Mouse (Mus musculus) small intestine, adult 2 months (tissue): Measurements from ENCODE around the gene Zfp729b.

Source experiments
- CTCF ChIP-seq: fragments of 200-500 bp; IDR thresholded peaks from 2 replicates; pipeline ENCODE4 v1.5.1; 2012; ENCODE audit warnings: low read depth, mild to moderate bottlenecking, control low read depth, inconsistent platforms, low read length, moderate library complexity, mixed read lengths; ENCODE audit not compliant: insufficient replicate concordance, insufficient read length; ENCODE audit errors: extremely low read depth
- POLR2A ChIP-seq: fragments of 200-500 bp; IDR thresholded peaks from 2 replicates; pipeline ENCODE4 v1.6.1; 2012; ENCODE audit warnings: low read depth, mild to moderate bottlenecking, control low read depth, inconsistent platforms, low read length, moderate library complexity

- TF ChIP-seq CTCF (no peak), POLR2A (peak; percentile 54; the same call in 1 of the 2 replicates)
Measured at GRCm38 (mm10) chr13:67552505-67553346, 56.8 kb downstream of the Zfp729b start.
